Mouse (Mus musculus) brown adipose tissue, adult 24 weeks (tissue): ENCODE data around the gene Naip1. TPM values are rescaled to one million over a fixed set of nuclear protein-coding genes. Genes with fewer than 3 reads are reported as not detected.
"Not testable (repeated sequence)": the region's sequence is repeated elsewhere in the genome, so short reads cannot be mapped to it uniquely, and the experiment has no call there.

Experiments
- H3K27ac ChIP-seq: fragments of 200-500 bp; replicated peaks from 2 replicates; pipeline ENCODE4 v1.5.1; 2012; ENCODE audit warnings: low read depth, mild to moderate bottlenecking, low read length
- H3K4me1 ChIP-seq: fragments of 200-500 bp; 2 replicates; pipeline ENCODE4 v1.6.1; 2012; ENCODE audit warnings: low read length, mixed read lengths; ENCODE audit not compliant: control insufficient read depth, insufficient read depth, insufficient read length
- H3K4me3 ChIP-seq: fragments of 200-500 bp; 2 replicates; pipeline ENCODE4 v1.5.1; 2012; ENCODE audit warnings: low read depth, mild to moderate bottlenecking, low read length, moderate library complexity; ENCODE audit not compliant: insufficient read depth
- polyA plus RNA-seq: library from polyadenylated mRNA; stranded (reverse); fragments of >200 nt; gene quantifications from 2 replicates; pipeline ENCODE4 v1.2.4, GENCODE M21; 2012; ENCODE audit not compliant: missing spikeins, insufficient read depth, insufficient read length

Naip1 gene
- polyA plus RNA-seq, result not detected in 2 replicates

GRCm38 (mm10) chr13:100452415-100453127 is at the start of gene Naip1:
Gene Naip1 (minus strand): TSS chr13:100452869.
- H3K4me1 ChIP-seq, H3K27ac ChIP-seq, H3K4me3 ChIP-seq: not testable (repeated sequence)

- not testable (repeated sequence) for H3K4me1 ChIP-seq, H3K27ac ChIP-seq
Observed at GRCm38 (mm10) chr13:100499625-100500024, 47.0 kb upstream of the Naip1 start.

GRCm38 (mm10) chr13:100495337-100495736 is 42.7 kb upstream of the Naip1 start:
- Histone ChIP-seq H3K27ac (no peak overlapping the region), H3K4me3 (no peak overlapping the region), H3K4me1 (no peaks in the 10 kb centered on the region)

More at GRCm38 (mm10) chr13:100499625-100500024, 47.0 kb upstream of the Naip1 start:
- H3K4me3 ChIP-seq, result not testable (repeated sequence)

- not testable (repeated sequence) for H3K4me1 ChIP-seq, H3K4me3 ChIP-seq, H3K27ac ChIP-seq
Observed at GRCm38 (mm10) chr13:100494370-100494769, 41.7 kb upstream of the Naip1 start.

- Histone ChIP-seq H3K4me1 (no peaks in the 10 kb centered on the region), H3K4me3 (no peak overlapping the region), H3K27ac (no peak overlapping the region)
Observed at GRCm38 (mm10) chr13:100493313-100493712, 40.6 kb upstream of the Naip1 start.

- peak within 1 kb of the TSS; percentile 44; the same call in 1 of the 2 replicates for H3K27ac ChIP-seq
- H3K4me1 ChIP-seq, result no peaks in the 10 kb centered on the region
- H3K4me3 ChIP-seq, result peak within 1 kb of the TSS; percentile 81
Observed at GRCm38 (mm10) chr13:100492061-100492787, 39.6 kb upstream of the Naip1 start, which contains the start of gene Gtf2h2. Gene Gtf2h2 (minus strand): TSS chr13:100492579.

GRCm38 (mm10) chr13:100491623-100492022 is 39.0 kb upstream of the Naip1 start:
- H3K4me1 ChIP-seq, result no peaks in the 10 kb centered on the region
- H3K27ac ChIP-seq, result no peak overlapping the region
- H3K4me3 ChIP-seq, result peak overlapping the region; percentile 81

- Histone ChIP-seq H3K4me1 (no peaks in the 10 kb centered on the region), H3K4me3 (no peak overlapping the region), H3K27ac (no peak overlapping the region)
Observed at GRCm38 (mm10) chr13:100490424-100490823, 37.8 kb upstream of the Naip1 start.

- no peak overlapping the region for H3K27ac ChIP-seq
Observed at GRCm38 (mm10) chr13:100483610-100484009, 30.9 kb upstream of the Naip1 start.

GRCm38 (mm10) chr13:100463527-100464222 is 11.0 kb upstream of the Naip1 start:
- H3K27ac ChIP-seq, result no peak overlapping the region
- H3K4me3 ChIP-seq, result no peak overlapping the region
- no peaks in the 10 kb centered on the region for H3K4me1 ChIP-seq

More at GRCm38 (mm10) chr13:100483610-100484009, 30.9 kb upstream of the Naip1 start:
- Histone ChIP-seq H3K4me1 (no peaks in the 10 kb centered on the region), H3K4me3 (no peak overlapping the region)

GRCm38 (mm10) chr13:100461336-100461735 is 8.7 kb upstream of the Naip1 start:
- Histone ChIP-seq H3K4me1 (no peaks in the 10 kb centered on the region), H3K4me3 (no peak overlapping the region), H3K27ac (no peak overlapping the region)

GRCm38 (mm10) chr13:100449495-100449894 is 3.2 kb downstream of the Naip1 start:
- Histone ChIP-seq H3K27ac (no peak overlapping the region), H3K4me1 (no peaks in the 10 kb centered on the region), H3K4me3 (no peak overlapping the region)

- H3K4me3 ChIP-seq, result no peak overlapping the region
- H3K4me1 ChIP-seq, result no peaks in the 10 kb centered on the region
- no peak overlapping the region for H3K27ac ChIP-seq
Observed at GRCm38 (mm10) chr13:100440116-100440515, 12.6 kb downstream of the Naip1 start.

- H3K4me3 ChIP-seq, result no peak overlapping the region
Observed at GRCm38 (mm10) chr13:100438701-100439100, 14.0 kb downstream of the Naip1 start.

GRCm38 (mm10) chr13:100437322-100437825 is 15.3 kb downstream of the Naip1 start:
- H3K4me3 ChIP-seq, result no peak overlapping the region
- no peaks in the 10 kb centered on the region for H3K4me1 ChIP-seq
- no peak overlapping the region for H3K27ac ChIP-seq

More at GRCm38 (mm10) chr13:100438701-100439100, 14.0 kb downstream of the Naip1 start:
- no peaks in the 10 kb centered on the region for H3K4me1 ChIP-seq
- H3K27ac ChIP-seq, result no peak overlapping the region
